Mouse (Mus musculus): Measurements from ENCODE around the gene Gatm. TPM values are rescaled to one million over a fixed set of nuclear protein-coding genes. Genes with fewer than 3 reads are reported as not detected.

Gatm gene
- polyA plus RNA-seq, 1 experiment from 2014 or later: 24.5 TPM

DNA sequence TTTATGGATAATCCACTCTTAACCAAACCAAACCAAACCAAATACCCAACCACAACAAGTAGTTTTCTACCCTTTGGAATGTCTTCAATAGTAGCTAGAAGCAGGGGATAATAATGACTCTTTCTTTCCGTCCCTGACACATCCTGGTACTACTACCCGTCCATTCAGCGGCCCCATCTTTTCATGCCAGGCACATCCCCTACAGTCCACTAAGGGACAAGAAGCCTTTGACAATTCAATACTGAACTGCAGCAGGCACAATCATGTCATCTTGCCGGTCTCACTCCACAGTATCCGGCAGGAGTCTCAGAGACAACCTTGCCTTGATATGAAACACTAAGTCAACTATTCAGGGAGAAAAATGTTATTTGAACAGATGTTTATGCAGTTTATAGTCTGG is 5.3 kb downstream of the Gatm start:
- no peak for ATAC-seq (ENCODE audit: low read depth)
- Histone ChIP-seq H3K36me3 (no peaks in the 10 kb centered on the region), H3K27me3 (peaks cover 3% of the 10 kb centered on the region), H3K4me2 (no peak overlapping the region), H3K4me3 (replicated peaks) (no peak overlapping the region), H3K9me3 (replicated peaks) (no peaks in the 10 kb centered on the region), H3K27ac (no peak overlapping the region), H3K4me1 (replicated peaks) (peaks cover 3% of the 10 kb centered on the region), H3K9ac (no peak overlapping the region)
- WGBS (ENCODE audit: insufficient replicate concordance): 74% methylated on average over 5 of the region's 5 CpGs
- no peak for DNase-seq

DNA sequence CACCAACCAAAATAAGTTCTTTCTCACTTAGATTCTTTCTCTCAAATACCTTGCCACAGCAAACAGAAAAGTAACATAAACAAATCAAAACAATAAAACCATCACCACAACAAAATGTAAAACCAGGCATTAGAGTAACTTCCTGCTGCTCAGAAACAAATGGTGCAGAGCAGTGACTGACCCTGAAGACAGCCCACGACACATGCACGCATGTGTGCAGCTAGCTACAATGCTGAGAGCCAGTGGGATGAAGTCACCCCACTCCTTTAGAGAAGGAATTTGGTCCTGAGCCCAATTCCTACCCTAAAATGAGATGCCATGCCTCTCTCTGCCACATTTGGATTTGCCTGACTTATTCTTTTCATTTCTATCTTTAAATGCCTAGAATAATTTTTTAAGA is 9.7 kb downstream of the Gatm start:
- Histone ChIP-seq H3K4me2 (no peak overlapping the region), H3K9ac (no peak overlapping the region), H3K9me3 (replicated peaks) (no peaks in the 10 kb centered on the region), H3K36me3 (no peaks in the 10 kb centered on the region), H3K4me3 (replicated peaks) (no peak overlapping the region), H3K27ac (no peak overlapping the region), H3K4me1 (replicated peaks) (no peaks in the 10 kb centered on the region), H3K27me3 (no peaks in the 10 kb centered on the region)
- 74% methylated on average over 2 of the region's 2 CpGs for WGBS (ENCODE audit: insufficient replicate concordance)
- ATAC-seq (ENCODE audit: low read depth) (no peak), DNase-seq (no peak)

- no peak overlapping the region for H3K9ac ChIP-seq
- ATAC-seq (ENCODE audit: low read depth) (no peak), DNase-seq (no peak)
- no peaks in the 10 kb centered on the region for H3K4me1 ChIP-seq (replicated peaks)
- no peak overlapping the region for H3K27ac ChIP-seq
- WGBS (ENCODE audit: insufficient replicate concordance): 68% methylated on average over 2 of the region's 2 CpGs
- no peaks in the 10 kb centered on the region for H3K27me3 ChIP-seq
- H3K4me3 ChIP-seq (replicated peaks): no peak overlapping the region
- H3K36me3 ChIP-seq: no peaks in the 10 kb centered on the region
- H3K9me3 ChIP-seq (replicated peaks): no peaks in the 10 kb centered on the region
- no peak overlapping the region for H3K4me2 ChIP-seq
Observed at GRCm38 (mm10) chr2:122599736-122600135, 11.4 kb downstream of the Gatm start.

GRCm38 (mm10) chr2:122595461-122595860 is 15.6 kb downstream of the Gatm start:
- H3K4me1 ChIP-seq (replicated peaks): no peaks in the 10 kb centered on the region
- no peak for DNase-seq
- H3K27ac ChIP-seq: no peak overlapping the region
- H3K4me3 ChIP-seq (replicated peaks): no peak overlapping the region
- no peaks in the 10 kb centered on the region for H3K36me3 ChIP-seq
- no peak overlapping the region for H3K9ac ChIP-seq
- no peak for ATAC-seq (ENCODE audit: low read depth)
- no peaks in the 10 kb centered on the region for H3K27me3 ChIP-seq
- H3K9me3 ChIP-seq (replicated peaks): no peaks in the 10 kb centered on the region
- WGBS (ENCODE audit: insufficient replicate concordance): 79% methylated on average over 16 of the region's 16 CpGs
- H3K4me2 ChIP-seq: no peak overlapping the region

GRCm38 (mm10) chr2:122591213-122591612 is 19.9 kb downstream of the Gatm start:
- H3K27ac ChIP-seq: no peak overlapping the region
- DNase-seq (no peak), ATAC-seq (ENCODE audit: low read depth) (peak; percentile 67)
- H3K4me2 ChIP-seq: no peak overlapping the region
- H3K27me3 ChIP-seq: no peaks in the 10 kb centered on the region
- H3K4me1 ChIP-seq (replicated peaks): no peaks in the 10 kb centered on the region
- H3K9me3 ChIP-seq (replicated peaks): no peaks in the 10 kb centered on the region
- no peak overlapping the region for H3K9ac ChIP-seq
- no peaks in the 10 kb centered on the region for H3K36me3 ChIP-seq
- WGBS (ENCODE audit: insufficient replicate concordance): 20% methylated on average over 2 of the region's 2 CpGs
- H3K4me3 ChIP-seq (replicated peaks): no peak overlapping the region

GRCm38 (mm10) chr2:122590351-122590750 is 20.8 kb downstream of the Gatm start:
- Histone ChIP-seq H3K27me3 (no peaks in the 10 kb centered on the region), H3K36me3 (no peaks in the 10 kb centered on the region), H3K4me1 (replicated peaks) (no peaks in the 10 kb centered on the region), H3K9me3 (replicated peaks) (no peaks in the 10 kb centered on the region), H3K4me3 (replicated peaks) (no peak overlapping the region), H3K9ac (no peak overlapping the region), H3K4me2 (no peak overlapping the region), H3K27ac (no peak overlapping the region)
- WGBS (ENCODE audit: insufficient replicate concordance): 52% methylated on average over 1 of the region's 1 CpGs
- ATAC-seq (ENCODE audit: low read depth) (no peak), DNase-seq (no peak)

- no peak overlapping the region for H3K9ac ChIP-seq
- no peaks in the 10 kb centered on the region for H3K9me3 ChIP-seq (replicated peaks)
- no peak overlapping the region for H3K4me3 ChIP-seq (replicated peaks)
- ATAC-seq (ENCODE audit: low read depth): no peak
- DNase-seq: no peak
- H3K27ac ChIP-seq: no peak overlapping the region
- H3K4me1 ChIP-seq (replicated peaks): no peaks in the 10 kb centered on the region
- H3K36me3 ChIP-seq: no peaks in the 10 kb centered on the region
- no peaks in the 10 kb centered on the region for H3K27me3 ChIP-seq
- WGBS (ENCODE audit: insufficient replicate concordance): 78% methylated on average over 8 of the region's 8 CpGs
- H3K4me2 ChIP-seq: no peak overlapping the region
Observed at GRCm38 (mm10) chr2:122587861-122588519, 23.1 kb downstream of the Gatm start.

DNA sequence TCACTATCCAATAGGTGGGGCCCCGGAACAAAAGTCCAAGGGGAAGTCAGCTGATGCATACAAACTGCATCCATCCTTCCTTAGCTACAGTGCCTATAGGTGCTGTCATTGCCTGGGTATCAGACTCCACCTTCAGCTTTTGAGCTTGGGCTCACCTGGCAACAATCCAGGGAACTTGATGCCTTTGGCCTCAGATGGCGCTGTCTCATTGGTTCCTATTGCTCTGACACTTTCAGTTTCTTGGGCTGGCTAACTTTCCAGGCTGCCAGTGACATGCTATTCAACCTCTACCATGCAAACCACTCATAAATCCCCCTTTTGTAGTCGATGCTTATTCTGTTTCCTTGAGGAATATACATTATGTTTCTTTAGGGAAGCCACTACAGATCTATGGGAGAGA is 24.8 kb downstream of the Gatm start:
- Histone ChIP-seq H3K36me3 (no peaks in the 10 kb centered on the region), H3K4me2 (no peak overlapping the region), H3K9ac (no peak overlapping the region), H3K27me3 (no peaks in the 10 kb centered on the region), H3K9me3 (replicated peaks) (no peaks in the 10 kb centered on the region), H3K4me1 (replicated peaks) (no peaks in the 10 kb centered on the region), H3K27ac (no peak overlapping the region), H3K4me3 (replicated peaks) (no peak overlapping the region)
- DNase-seq (no peak), ATAC-seq (ENCODE audit: low read depth) (no peak)
- WGBS (ENCODE audit: insufficient replicate concordance): 56% methylated on average over 3 of the region's 3 CpGs

- ATAC-seq (ENCODE audit: low read depth) (no peak), DNase-seq (no peak)
- Histone ChIP-seq H3K4me1 (replicated peaks) (no peaks in the 10 kb centered on the region), H3K4me3 (replicated peaks) (no peak overlapping the region), H3K27me3 (no peaks in the 10 kb centered on the region), H3K36me3 (no peaks in the 10 kb centered on the region), H3K9me3 (replicated peaks) (no peaks in the 10 kb centered on the region), H3K27ac (no peak overlapping the region), H3K4me2 (no peak overlapping the region), H3K9ac (no peak overlapping the region)
- WGBS (ENCODE audit: insufficient replicate concordance): 65% methylated on average over 3 of the region's 3 CpGs
Observed at GRCm38 (mm10) chr2:122582324-122582723, 28.8 kb downstream of the Gatm start.

- peak overlapping the region; percentile 6; the same call in 1 of the 2 replicates for H3K27ac ChIP-seq
- H3K4me3 ChIP-seq (replicated peaks): no peak overlapping the region
- no peak overlapping the region for H3K4me2 ChIP-seq
- H3K27me3 ChIP-seq: no peaks in the 10 kb centered on the region
- no peak for DNase-seq
- H3K4me1 ChIP-seq (replicated peaks): no peaks in the 10 kb centered on the region
- peak; percentile 34; the same call in 1 of the 2 replicates for ATAC-seq (ENCODE audit: low read depth)
- H3K36me3 ChIP-seq: no peaks in the 10 kb centered on the region
- H3K9me3 ChIP-seq (replicated peaks): no peaks in the 10 kb centered on the region
- 45% methylated on average over 3 of the region's 3 CpGs for WGBS (ENCODE audit: insufficient replicate concordance)
- no peak overlapping the region for H3K9ac ChIP-seq
Observed at GRCm38 (mm10) chr2:122581361-122582017, 29.6 kb downstream of the Gatm start.

DNA sequence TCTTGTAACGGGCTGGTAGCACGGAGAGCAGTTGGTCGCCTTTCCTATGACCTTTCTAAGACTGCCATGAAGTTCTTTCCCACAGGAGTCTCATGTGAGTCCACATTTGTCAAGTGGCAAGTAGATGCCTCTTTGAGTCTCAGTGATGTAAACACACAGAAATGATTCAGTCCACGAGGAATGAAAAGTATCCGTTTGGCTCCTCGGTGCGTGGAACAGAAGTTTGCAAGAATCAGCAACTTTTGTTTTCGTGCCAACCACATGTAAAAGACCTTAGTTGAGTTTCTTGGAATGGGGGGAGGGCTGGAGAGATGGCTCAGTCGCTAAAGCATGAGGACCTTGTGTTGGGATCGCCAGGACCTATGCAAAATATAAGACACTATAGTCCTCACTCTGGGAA is 30.7 kb downstream of the Gatm start:
- Histone ChIP-seq H3K4me2 (no peak overlapping the region), H3K9me3 (replicated peaks) (no peaks in the 10 kb centered on the region), H3K4me1 (replicated peaks) (no peaks in the 10 kb centered on the region), H3K9ac (no peak overlapping the region), H3K27ac (no peak overlapping the region), H3K27me3 (no peaks in the 10 kb centered on the region), H3K36me3 (no peaks in the 10 kb centered on the region), H3K4me3 (replicated peaks) (no peak overlapping the region)
- 56% methylated on average over 10 of the region's 10 CpGs for WGBS (ENCODE audit: insufficient replicate concordance)
- ATAC-seq (ENCODE audit: low read depth) (no peak), DNase-seq (no peak)

- Histone ChIP-seq H3K9me3 (replicated peaks) (no peaks in the 10 kb centered on the region), H3K4me1 (replicated peaks) (no peaks in the 10 kb centered on the region), H3K4me2 (no peak overlapping the region), H3K36me3 (no peaks in the 10 kb centered on the region), H3K27me3 (no peaks in the 10 kb centered on the region), H3K4me3 (replicated peaks) (no peak overlapping the region), H3K9ac (no peak overlapping the region), H3K27ac (no peak overlapping the region)
- 69% methylated on average over 1 of the region's 1 CpGs for WGBS (ENCODE audit: insufficient replicate concordance)
- no peak for ATAC-seq (ENCODE audit: low read depth)
- DNase-seq: no peak
Observed at GRCm38 (mm10) chr2:122577316-122577715, 33.8 kb downstream of the Gatm start.
